Mouse (Mus musculus): ENCODE measurements at regions not wholly inside any gene's neighbourhood (a gene's known extent, or its start where the extent isn't known, plus 50 kb on each side); places are given as distances from the start of the nearest gene placed in this dataset.

- DNase-seq = no peak
These were observed 634.7 kb upstream of the Adgrl2 start for GRCm38 (mm10) chr3:149625066-149625465.

- DNase-seq = no peak
These were observed 633.6 kb upstream of the Adgrl2 start for GRCm38 (mm10) chr3:149623851-149624532.

- DNase-seq = peak; percentile 42
These were observed 613.5 kb upstream of the Adgrl2 start for GRCm38 (mm10) chr3:149603865-149604264.

GRCm38 (mm10) chr3:149601276-149601675, 610.9 kb upstream of the Adgrl2 start:
- no peak for DNase-seq

GRCm38 (mm10) chr3:149594470-149594869, 604.1 kb upstream of the Adgrl2 start:
- peak; percentile 33 for DNase-seq

GRCm38 (mm10) chr3:149585769-149586168, 595.4 kb upstream of the Adgrl2 start:
- DNase-seq = no peak

- no peak for DNase-seq
These were observed 590.8 kb upstream of the Adgrl2 start for GRCm38 (mm10) chr3:149581141-149581540.

GRCm38 (mm10) chr3:149575678-149576077, 585.3 kb upstream of the Adgrl2 start:
- DNase-seq = no peak

GRCm38 (mm10) chr3:149566853-149567252, 576.5 kb upstream of the Adgrl2 start:
- no peak for DNase-seq

GRCm38 (mm10) chr3:149550231-149550951, 560.0 kb upstream of the Adgrl2 start:
- no peak for DNase-seq

GRCm38 (mm10) chr3:149547045-149547444, 556.7 kb upstream of the Adgrl2 start:
- peak; percentile 11 for DNase-seq

GRCm38 (mm10) chr3:149546256-149546655, 555.9 kb upstream of the Adgrl2 start:
- no peak for DNase-seq

- DNase-seq = no peak
These were observed 543.8 kb upstream of the Adgrl2 start for GRCm38 (mm10) chr3:149534183-149534582.

GRCm38 (mm10) chr3:149530026-149530607, 539.8 kb upstream of the Adgrl2 start:
- no peak for DNase-seq

GRCm38 (mm10) chr3:149526509-149526908, 536.2 kb upstream of the Adgrl2 start:
- no peak for DNase-seq

- no peak for DNase-seq
These were observed 529.2 kb upstream of the Adgrl2 start for GRCm38 (mm10) chr3:149519575-149519929.

- DNase-seq = no peak
These were observed 528.7 kb upstream of the Adgrl2 start for GRCm38 (mm10) chr3:149518928-149519574.

- no peak for DNase-seq
These were observed 527.2 kb upstream of the Adgrl2 start for GRCm38 (mm10) chr3:149517537-149517936.

- no peak for DNase-seq
These were observed 518.8 kb upstream of the Adgrl2 start for GRCm38 (mm10) chr3:149509178-149509577.

- no peak for DNase-seq
These were observed 518.3 kb upstream of the Adgrl2 start for GRCm38 (mm10) chr3:149508671-149509070.

- DNase-seq = no peak
These were observed 515.3 kb upstream of the Adgrl2 start for GRCm38 (mm10) chr3:149505692-149506091.

GRCm38 (mm10) chr3:149503992-149504391, 513.6 kb upstream of the Adgrl2 start:
- no peak for DNase-seq

- no peak for DNase-seq
These were observed 509.8 kb upstream of the Adgrl2 start for GRCm38 (mm10) chr3:149500130-149500529.

- DNase-seq = no peak
These were observed 508.4 kb upstream of the Adgrl2 start for GRCm38 (mm10) chr3:149498765-149499164.

Data from lung, postnatal 10 days (tissue).